Mouse (Mus musculus) cortical plate, adult 2 months (tissue): ENCODE measurements around the gene Dagla. TPM values are rescaled to one million over a fixed set of nuclear protein-coding genes. Genes with fewer than 3 reads are reported as not detected.

ENCODE experiments used
- H3K27ac ChIP-seq: fragments of 200-500 bp; 2 replicates; pipeline ENCODE4 v1.5.1; 2012; ENCODE audit warnings: low read length, control low read depth, inconsistent platforms; ENCODE audit not compliant: insufficient read depth
- H3K4me1 ChIP-seq: fragments of 200-500 bp; 2 replicates; pipeline ENCODE4 v1.6.1; 2011; ENCODE audit warnings: low read length; ENCODE audit not compliant: control insufficient read depth, insufficient read depth
- H3K4me3 ChIP-seq: fragments of 200-500 bp; 2 replicates; pipeline ENCODE4 v1.5.1; 2011; ENCODE audit warnings: mild to moderate bottlenecking, low read length, control low read depth; ENCODE audit not compliant: insufficient read depth
- CTCF ChIP-seq: fragments of 200-500 bp; IDR thresholded peaks from 2 replicates; pipeline ENCODE4 v1.5.1; 2011; ENCODE audit warnings: mild to moderate bottlenecking, control low read depth, low read length; ENCODE audit not compliant: insufficient read depth; ENCODE audit errors: extremely low read depth
- POLR2A ChIP-seq: fragments of 200-500 bp; IDR thresholded peaks from 2 replicates; pipeline ENCODE4 v1.6.1; 2011; ENCODE audit warnings: mild to moderate bottlenecking, low read length, control low read depth; ENCODE audit not compliant: insufficient read depth; ENCODE audit errors: extremely low read depth
- polyA plus RNA-seq: library from polyadenylated mRNA; depleted of rRNA; stranded (reverse); fragments of >200 nt; gene quantifications from 2 replicates; pipeline ENCODE4 v1.2.3, GENCODE M21; 2012

Dagla gene
- polyA plus RNA-seq, 1 experiment, result 69.9 TPM

DNA sequence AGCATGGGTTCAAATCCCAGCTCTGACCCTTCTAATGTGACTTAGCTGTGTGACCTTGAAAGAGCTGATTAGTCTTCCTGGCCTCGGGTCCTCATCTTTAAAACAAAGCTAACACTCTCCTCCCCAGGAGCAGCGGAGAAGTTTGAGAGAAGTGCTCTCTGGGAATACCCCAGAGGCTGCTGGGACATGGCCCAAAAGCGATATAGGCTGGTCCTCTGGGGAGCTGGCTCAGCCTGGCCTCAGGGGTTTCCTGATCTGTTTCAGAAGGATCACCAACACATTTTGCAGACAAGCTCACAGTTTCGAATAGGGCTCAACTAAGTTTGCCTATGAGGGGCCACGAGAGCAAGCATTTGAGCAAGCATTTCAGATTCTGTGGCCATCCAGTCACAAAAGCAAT, 34.3 kb downstream of the Dagla start:
- H3K4me3 ChIP-seq, result no peak overlapping the region
- peaks cover 8% of the 10 kb centered on the region for H3K4me1 ChIP-seq
- TF ChIP-seq CTCF, result no peak
- no peak for TF ChIP-seq POLR2A
- H3K27ac ChIP-seq, result no peak overlapping the region

DNA sequence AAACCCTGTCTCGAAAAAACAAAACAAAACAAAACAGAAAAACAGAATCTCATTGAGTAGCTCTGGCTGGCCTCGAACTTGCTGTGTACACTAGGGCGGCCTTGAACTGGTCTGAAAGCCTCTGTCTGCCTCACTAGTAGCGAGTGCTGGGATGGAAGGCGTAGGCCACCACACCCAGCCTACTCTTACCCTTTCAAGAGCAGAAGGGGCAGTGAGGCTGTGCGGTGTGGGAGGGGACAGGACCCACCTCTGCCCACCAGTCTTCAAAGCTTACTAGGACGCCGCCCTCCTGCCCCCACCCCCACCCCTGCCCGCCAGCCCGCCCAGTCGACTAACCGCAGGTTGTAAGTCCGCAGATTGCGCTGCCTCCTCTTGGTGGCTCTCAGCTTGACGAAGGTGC, 35.8 kb downstream of the Dagla start:
- no peak overlapping the region for H3K4me3 ChIP-seq
- H3K4me1 ChIP-seq, result peaks cover 7% of the 10 kb centered on the region
- TF ChIP-seq POLR2A (no peak), CTCF (no peak)
- H3K27ac ChIP-seq, result no peak overlapping the region

GRCm38 (mm10) chr19:10267953-10268352, 36.7 kb downstream of the Dagla start:
- no peak overlapping the region for H3K27ac ChIP-seq
- H3K4me3 ChIP-seq, result no peak overlapping the region
- H3K4me1 ChIP-seq, result peaks cover 2% of the 10 kb centered on the region; the same call in 1 of the 2 replicates
- TF ChIP-seq CTCF, result no peak
- no peak for TF ChIP-seq POLR2A

- Histone ChIP-seq H3K27ac (0 out of 2 replicates have a peak overlapping the region, but pooled peaks have one; percentile 5), H3K4me1 (no peaks in the 10 kb centered on the region), H3K4me3 (no peak overlapping the region)
- TF ChIP-seq POLR2A, result no peak
- no peak for TF ChIP-seq CTCF
Measured at GRCm38 (mm10) chr19:10267057-10267456, 37.6 kb downstream of the Dagla start.

GRCm38 (mm10) chr19:10266196-10266850, 38.4 kb downstream of the Dagla start:
- no peak overlapping the region for H3K27ac ChIP-seq
- no peaks in the 10 kb centered on the region for H3K4me1 ChIP-seq
- TF ChIP-seq POLR2A (no peak), CTCF (peak; percentile 64)
- no peak overlapping the region for H3K4me3 ChIP-seq

DNA sequence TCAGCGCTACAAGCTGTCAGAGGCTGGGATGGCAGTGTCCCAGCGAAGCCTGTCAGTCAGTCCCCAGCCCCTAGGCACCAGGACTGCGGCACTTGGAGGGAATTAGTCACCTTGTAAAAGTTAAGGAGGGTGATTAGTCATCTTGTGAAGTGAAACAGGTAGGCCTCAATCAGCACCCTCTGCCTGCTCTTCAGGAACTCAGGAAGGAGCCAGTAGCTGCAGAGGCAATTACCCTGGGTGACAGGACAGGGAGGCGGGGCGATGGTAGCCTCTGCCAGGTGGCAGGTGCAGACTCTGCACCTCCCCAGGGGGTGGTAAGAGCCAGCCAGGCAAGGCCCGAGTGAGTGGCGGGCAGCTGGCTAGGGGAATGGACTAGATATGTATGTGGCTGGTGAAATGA, 43.3 kb downstream of the Dagla start:
- TF ChIP-seq CTCF (no peak), POLR2A (no peak)
- Histone ChIP-seq H3K27ac (no peak overlapping the region), H3K4me3 (no peak overlapping the region), H3K4me1 (no peaks in the 10 kb centered on the region)

- Histone ChIP-seq H3K4me3 (no peak overlapping the region), H3K4me1 (no peaks in the 10 kb centered on the region), H3K27ac (no peak overlapping the region)
- TF ChIP-seq POLR2A (no peak), CTCF (peak; percentile 87)
Measured at GRCm38 (mm10) chr19:10258279-10259011, 46.2 kb downstream of the Dagla start.

GRCm38 (mm10) chr19:10248128-10248527, 56.5 kb downstream of the Dagla start:
- Histone ChIP-seq H3K4me1 (no peaks in the 10 kb centered on the region), H3K4me3 (no peak overlapping the region), H3K27ac (no peak overlapping the region)
- TF ChIP-seq CTCF (no peak), POLR2A (no peak)

DNA sequence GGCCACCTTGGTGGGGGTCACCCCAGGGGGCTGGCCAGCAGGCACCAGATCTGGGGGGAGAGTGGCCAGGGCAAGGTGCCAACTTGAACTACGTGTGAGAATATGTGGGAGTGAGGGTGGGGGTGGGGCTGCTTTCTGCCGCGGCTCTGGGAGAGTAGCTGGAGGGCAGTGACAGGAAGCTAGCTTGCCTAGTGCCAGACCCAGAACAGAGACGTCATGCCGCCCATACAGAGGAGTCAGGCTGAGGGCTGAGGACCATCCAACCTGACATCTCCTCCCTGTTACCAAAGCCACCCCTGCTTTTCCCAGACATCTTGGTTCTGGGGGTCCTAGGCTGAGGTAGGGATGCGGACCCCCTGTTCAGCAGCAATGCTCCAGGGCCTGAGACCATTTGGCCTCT, 57.5 kb downstream of the Dagla start:
- no peak overlapping the region for H3K27ac ChIP-seq
- no peak for TF ChIP-seq CTCF
- TF ChIP-seq POLR2A, result no peak
- H3K4me1 ChIP-seq, result no peaks in the 10 kb centered on the region
- H3K4me3 ChIP-seq, result no peak overlapping the region

DNA sequence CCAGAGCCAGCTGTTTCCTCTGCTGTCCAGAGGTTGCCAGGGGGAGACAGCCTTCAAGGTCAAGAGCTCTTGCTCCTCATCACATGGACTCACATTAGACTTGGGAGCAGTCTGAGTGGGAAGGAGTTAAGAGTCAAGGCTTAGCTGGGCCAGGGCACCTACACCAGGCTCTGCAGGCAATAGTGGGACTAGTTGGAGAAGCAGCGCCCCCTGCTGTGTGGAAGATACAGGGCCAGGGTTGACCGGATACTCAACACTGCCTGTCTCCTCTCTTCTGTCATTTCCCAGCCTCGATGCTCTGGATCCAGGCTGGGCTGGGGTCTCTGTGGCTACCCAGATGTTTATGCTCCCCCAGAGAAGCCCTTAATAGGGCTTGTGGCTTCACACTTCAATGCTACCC, 60.5 kb downstream of the Dagla start:
- no peaks in the 10 kb centered on the region for H3K4me1 ChIP-seq
- no peak overlapping the region for H3K27ac ChIP-seq
- TF ChIP-seq POLR2A, result no peak
- peak; percentile 51 for TF ChIP-seq CTCF
- no peak overlapping the region for H3K4me3 ChIP-seq
